Mouse (Mus musculus): ENCODE measurements around the gene Mgat5b.
A peak's percentile ranks its signal among the peaks of the same experiment; 100 is the strongest.

The Mgat5b gene

GRCm38 (mm10) chr11:116919186-116920020 is 740 bp downstream of the Mgat5b start:
- DNase-seq (ENCODE audit: low spot score), result no peak

GRCm38 (mm10) chr11:116920746-116921145 is 2.1 kb downstream of the Mgat5b start:
- DNase-seq (ENCODE audit: low spot score), result peak; percentile 29

- DNase-seq (ENCODE audit: low spot score), result no peak
Observed at GRCm38 (mm10) chr11:116922058-116922457, 3.4 kb downstream of the Mgat5b start.

GRCm38 (mm10) chr11:116928031-116928430 is 9.4 kb downstream of the Mgat5b start:
- no peak for DNase-seq (ENCODE audit: low spot score)

GRCm38 (mm10) chr11:116934862-116935261 is 16.2 kb downstream of the Mgat5b start:
- no peak for DNase-seq (ENCODE audit: low spot score)

GRCm38 (mm10) chr11:116935354-116935753 is 16.7 kb downstream of the Mgat5b start:
- no peak for DNase-seq (ENCODE audit: low spot score)

- DNase-seq (ENCODE audit: low spot score), result no peak
Observed at GRCm38 (mm10) chr11:116935917-116936316, 17.3 kb downstream of the Mgat5b start.

- no peak for DNase-seq (ENCODE audit: low spot score)
Observed at GRCm38 (mm10) chr11:116937141-116937540, 18.5 kb downstream of the Mgat5b start.

GRCm38 (mm10) chr11:116940088-116940855 is 21.6 kb downstream of the Mgat5b start:
- peak; percentile 34 for DNase-seq (ENCODE audit: low spot score)

GRCm38 (mm10) chr11:116944346-116944745 is 25.7 kb downstream of the Mgat5b start:
- DNase-seq (ENCODE audit: low spot score), result no peak

GRCm38 (mm10) chr11:116949832-116950231 is 31.2 kb downstream of the Mgat5b start:
- DNase-seq (ENCODE audit: low spot score), result no peak

- DNase-seq (ENCODE audit: low spot score), result no peak
Observed at GRCm38 (mm10) chr11:116951429-116951828, 32.8 kb downstream of the Mgat5b start.

- DNase-seq (ENCODE audit: low spot score), result no peak
Observed at GRCm38 (mm10) chr11:116954231-116955118, 35.8 kb downstream of the Mgat5b start.

- DNase-seq (ENCODE audit: low spot score), result no peak
Observed at GRCm38 (mm10) chr11:116958601-116959000, 39.9 kb downstream of the Mgat5b start.

GRCm38 (mm10) chr11:116965061-116965460 is 46.4 kb downstream of the Mgat5b start:
- no peak for DNase-seq (ENCODE audit: low spot score)

- DNase-seq (ENCODE audit: low spot score), result no peak
Observed at GRCm38 (mm10) chr11:116965961-116966360, 47.3 kb downstream of the Mgat5b start.

- no peak for DNase-seq (ENCODE audit: low spot score)
Observed at GRCm38 (mm10) chr11:116968586-116968985, 49.9 kb downstream of the Mgat5b start.

- DNase-seq (ENCODE audit: low spot score), result no peak
Observed at GRCm38 (mm10) chr11:116969498-116969897, 50.8 kb downstream of the Mgat5b start.

GRCm38 (mm10) chr11:116970847-116971246 is 52.2 kb downstream of the Mgat5b start:
- no peak for DNase-seq (ENCODE audit: low spot score)

GRCm38 (mm10) chr11:116972828-116973227 is 54.2 kb downstream of the Mgat5b start:
- DNase-seq (ENCODE audit: low spot score), result no peak

- DNase-seq (ENCODE audit: low spot score), result no peak
Observed at GRCm38 (mm10) chr11:116973508-116973907, 54.8 kb downstream of the Mgat5b start.

GRCm38 (mm10) chr11:116974341-116974740 is 55.7 kb downstream of the Mgat5b start:
- no peak for DNase-seq (ENCODE audit: low spot score)
